10 mouse cellular contexts compared by ENCODE assay signal in genomic region chr11:22348536-22348910, GRCm38 (mm10). TPM values are rescaled to one million over a fixed set of nuclear protein-coding genes. Genes with fewer than 3 reads are reported as not detected.
A peak's percentile ranks its signal among the peaks of the same experiment; 100 is the strongest.
DNase-seq lines count a peak whose midpoint lies in the region; ATAC-seq and TF ChIP-seq lines count a peak whose summit lies in the region.
"Had no signal": no experiment of that assay in that cellular context is flagged by ENCODE, and none has a peak within 500 bp of the region (broad histone marks: within the 10 kb centered on the region; RNA-seq: fewer than 3 reads in every experiment).

No protein-coding gene starts in this region.

- 67% methylated on average over 1 of the region's 1 CpGs for WGBS in kidney, embryonic 15.5 days
- WGBS in embryonic facial prominence, embryonic 13.5 days: 32% methylated on average over 1 of the region's 1 CpGs
- 13% methylated on average over 1 of the region's 1 CpGs for WGBS in hindbrain, postnatal 0 days
- 17% methylated on average over 1 of the region's 1 CpGs for WGBS in neural tube, embryonic 11.5 days
- 82% methylated on average over 1 of the region's 1 CpGs for WGBS in thymus, adult 2 months

- no peak overlapping the region for H3K4me3 ChIP-seq in kidney, embryonic 15.5 days (replicated peaks)
- H3K4me3 ChIP-seq in embryonic facial prominence, embryonic 13.5 days: no peak overlapping the region
- no peak overlapping the region for H3K4me3 ChIP-seq in hindbrain, postnatal 0 days (ENCODE audit: low read length)
- no peak overlapping the region for H3K4me3 ChIP-seq in neural tube, embryonic 11.5 days (ENCODE audit: low read depth, low read length)
- no peak overlapping the region for H3K4me3 ChIP-seq in thymus, adult 2 months (ENCODE audit: control insufficient read depth, insufficient read depth, low read length)

- H3K4me2 ChIP-seq in kidney, embryonic 15.5 days: no peak overlapping the region
- peak overlapping the region; percentile 16; the same call in 1 of the 2 replicates for H3K4me2 ChIP-seq in embryonic facial prominence, embryonic 13.5 days
- H3K4me2 ChIP-seq in hindbrain, postnatal 0 days (ENCODE audit: low read depth, low read length): no peak overlapping the region
- no peak overlapping the region for H3K4me2 ChIP-seq in neural tube, embryonic 11.5 days (ENCODE audit: low read depth)

- no peaks in the 10 kb centered on the region for H3K27me3 ChIP-seq in kidney, embryonic 15.5 days
- no peaks in the 10 kb centered on the region for H3K27me3 ChIP-seq in embryonic facial prominence, embryonic 13.5 days
- H3K27me3 ChIP-seq in hindbrain, postnatal 0 days (ENCODE audit: insufficient read depth, low read length): no peaks in the 10 kb centered on the region
- H3K27me3 ChIP-seq in neural tube, embryonic 11.5 days (ENCODE audit: control insufficient read depth, insufficient read depth, low read length): no peaks in the 10 kb centered on the region
- H3K27me3 ChIP-seq in thymus, adult 2 months (ENCODE audit: control insufficient read depth, insufficient read depth, low read length): no peaks in the 10 kb centered on the region

- H3K27ac ChIP-seq in kidney, embryonic 15.5 days: 0 out of 2 replicates have a peak overlapping the region, but pooled peaks have one; percentile 45
- H3K27ac ChIP-seq in embryonic facial prominence, embryonic 13.5 days: peak overlapping the region; percentile 85
- peak overlapping the region; percentile 69; the same call in 1 of the 2 replicates for H3K27ac ChIP-seq in hindbrain, postnatal 0 days
- H3K27ac ChIP-seq in neural tube, embryonic 11.5 days (ENCODE audit: low read depth, low read length): peak overlapping the region; percentile 51; the same call in 1 of the 2 replicates
- H3K27ac ChIP-seq in thymus, adult 2 months (ENCODE audit: control insufficient read depth, insufficient read depth, low read length): no peak overlapping the region

- H3K36me3 ChIP-seq in kidney, embryonic 15.5 days: no peaks in the 10 kb centered on the region
- no peaks in the 10 kb centered on the region for H3K36me3 ChIP-seq in embryonic facial prominence, embryonic 13.5 days
- no peaks in the 10 kb centered on the region for H3K36me3 ChIP-seq in hindbrain, postnatal 0 days (ENCODE audit: insufficient read depth, low read length)
- H3K36me3 ChIP-seq in neural tube, embryonic 11.5 days (ENCODE audit: control insufficient read depth, insufficient read depth, low read length): no peaks in the 10 kb centered on the region
- no peaks in the 10 kb centered on the region for H3K36me3 ChIP-seq in thymus, adult 2 months (ENCODE audit: control insufficient read depth, insufficient read depth, low read length)

- no peak for DNase-seq in kidney, postnatal 25 days
- DNase-seq in hindbrain, postnatal 0 days (ENCODE audit: low spot score): peak; percentile 79
- DNase-seq in neural tube, embryonic 11.5 days (ENCODE audit: low spot score): peak; percentile 86
- DNase-seq in spleen, adult 18-20 months: no peak
- DNase-seq in kidney, adult 9 months: no peak
- DNase-seq in thymus, adult 2 months: no peak
- DNase-seq: adrenal gland, postnatal 25 days; lung, postnatal 36 days had no signal

- H3K9me3 ChIP-seq in kidney, embryonic 15.5 days (replicated peaks): no peaks in the 10 kb centered on the region
- no peaks in the 10 kb centered on the region for H3K9me3 ChIP-seq in embryonic facial prominence, embryonic 13.5 days
- H3K9me3 ChIP-seq in hindbrain, postnatal 0 days (ENCODE audit: low read length): no peaks in the 10 kb centered on the region
- H3K9me3 ChIP-seq in neural tube, embryonic 11.5 days (ENCODE audit: control insufficient read depth, low read length): no peaks in the 10 kb centered on the region

- ATAC-seq in kidney, embryonic 15.5 days (replicated peaks; ENCODE audit: low FRiP score): no peak
- no peak for ATAC-seq in embryonic facial prominence, embryonic 13.5 days (ENCODE audit: insufficient number of reproducible peaks, insufficient read depth, low FRiP score, low TSS enrichment, low read depth)
- ATAC-seq in hindbrain, postnatal 0 days: peak; percentile 97
- peak; percentile 99 for ATAC-seq in neural tube, embryonic 11.5 days (ENCODE audit: insufficient read depth, low FRiP score, low TSS enrichment)

- H3K9ac ChIP-seq in kidney, embryonic 15.5 days: no peak overlapping the region
- H3K9ac ChIP-seq in embryonic facial prominence, embryonic 13.5 days: no peak overlapping the region
- no peak overlapping the region for H3K9ac ChIP-seq in hindbrain, postnatal 0 days (replicated peaks; ENCODE audit: low read length)
- no peak overlapping the region for H3K9ac ChIP-seq in neural tube, embryonic 11.5 days (ENCODE audit: low read length)

- 0 out of 2 replicates have a peak, but pooled peaks cover 4% of the 10 kb centered on the region for H3K4me1 ChIP-seq in kidney, embryonic 15.5 days
- H3K4me1 ChIP-seq in embryonic facial prominence, embryonic 13.5 days: peaks cover 31% of the 10 kb centered on the region
- peaks cover 4% of the 10 kb centered on the region; the same call in 1 of the 2 replicates for H3K4me1 ChIP-seq in hindbrain, postnatal 0 days (ENCODE audit: insufficient read depth, low read length)
- H3K4me1 ChIP-seq in neural tube, embryonic 11.5 days (ENCODE audit: control insufficient read depth, insufficient read depth, low read length): peaks cover 10% of the 10 kb centered on the region
- no peaks in the 10 kb centered on the region for H3K4me1 ChIP-seq in thymus, adult 2 months (replicated peaks; ENCODE audit: control insufficient read depth, insufficient read depth, low read length)

- TF ChIP-seq CTCF in hindbrain, postnatal 0 days (IDR thresholded peaks at IDR 0.05; ENCODE audit: low read depth): no peak
- no peak for TF ChIP-seq CTCF in thymus, adult 2 months (IDR thresholded peaks at IDR 0.05; ENCODE audit: borderline replicate concordance, control insufficient read depth, extremely low read depth, insufficient read depth, low read length, poor library complexity)

- TF ChIP-seq POLR2A in thymus, adult 2 months (IDR thresholded peaks at IDR 0.05; ENCODE audit: control insufficient read depth, extremely low read depth, insufficient read depth, low read length, poor library complexity): no peak

RNA-seq across cellular contexts. Expression of gene Ehbp1, which starts 6.4 kb away (rescaled TPM):
- 8.6 and 10.6 TPM in 2 replicates for polyA plus RNA-seq in kidney, embryonic 15.5 days (2015; fragmentation: Nextera tagmentation; extraction: Ambion mirVana)
- polyA plus RNA-seq in embryonic facial prominence, embryonic 13.5 days (2015; fragmentation: Nextera tagmentation; extraction: Ambion mirVana): 17.6 and 19.3 TPM in 2 replicates
- 19.4 and 26.3 TPM in 2 replicates for total RNA-seq in hindbrain, postnatal 0 days (2014; rRNA removed)
- 13.0 and 14.9 TPM in 2 replicates for polyA plus RNA-seq in hindbrain, postnatal 0 days (2015; fragmentation: Nextera tagmentation; extraction: Ambion mirVana)
- 13.8 and 15.0 TPM in 2 replicates for polyA plus RNA-seq in neural tube, embryonic 11.5 days (2014; fragmentation: Nextera tagmentation; extraction: Ambion mirVana)
- polyA plus RNA-seq in thymus, adult 2 months (2012; rRNA removed): 0.48 and 0.75 TPM in 2 replicates

Comparison
In these comparisons a context has a peak if more than half of its experiments do, and no peak if none do; other contexts are left out.
1. ATAC-seq: peak in hindbrain, postnatal 0 days (single experiment) and neural tube, embryonic 11.5 days (single experiment); none in kidney, embryonic 15.5 days (single experiment) and embryonic facial prominence, embryonic 13.5 days (single experiment).
2. DNase-seq: peak in hindbrain, postnatal 0 days (single experiment) and neural tube, embryonic 11.5 days (single experiment); none in kidney, postnatal 25 days (0 of 2), spleen, adult 18-20 months (0 of 2), kidney, adult 9 months (single experiment) and thymus, adult 2 months (single experiment).